Mouse (Mus musculus): ENCODE data around the gene Pnck. TPM values are rescaled to one million over a fixed set of nuclear protein-coding genes. Genes with fewer than 3 reads are reported as not detected.

Gene Pnck
- total and polyA plus RNA-seq, 3 experiments, result 0.11 TPM; not detected in 2

DNA sequence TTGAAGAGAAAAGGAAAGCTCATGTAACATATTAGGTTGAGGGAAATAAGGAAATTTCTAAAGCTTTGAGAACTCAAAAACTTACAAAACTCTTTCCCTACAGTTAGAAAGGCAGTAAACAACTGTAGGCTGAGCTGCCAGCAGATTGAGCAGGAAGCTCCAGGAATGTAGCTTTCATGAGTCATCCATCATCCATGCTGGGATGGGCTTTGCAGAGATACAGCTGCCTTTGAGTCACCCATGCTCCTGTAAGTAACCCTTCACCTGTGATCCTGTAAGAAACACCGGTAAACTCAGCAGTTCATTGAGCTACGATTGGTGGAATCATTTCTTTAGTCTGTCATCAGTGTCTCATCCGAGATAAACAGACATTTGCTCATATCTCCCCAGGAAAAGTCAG lies 9.0 kb downstream of the Pnck start:
- Histone ChIP-seq H3K36me3 (ENCODE audit: control insufficient read depth in 1 of 2, insufficient read depth in 2 of 2, low read length in 2 of 2) (no peaks in the 10 kb centered on the region), H3K4me3 (ENCODE audit: control insufficient read depth in 1 of 2, insufficient read depth in 1 of 2, low read depth in 2 of 2, low read length in 2 of 2) (no peak overlapping the region), H3K27me3 (ENCODE audit: control insufficient read depth in 1 of 2, insufficient read depth in 2 of 2, low read length in 2 of 2) (no peaks in the 10 kb centered on the region), H3K27ac (ENCODE audit: control insufficient read depth, low read depth, low read length) (no peak overlapping the region), H3K4me1 (ENCODE audit: control insufficient read depth in 1 of 2, insufficient read depth in 2 of 2, low read length in 2 of 2) (peaks cover 0 to 3% of the 10 kb centered on the region in 2 experiments; a peak in 1 of 4 replicates), H3K9me3 (replicated peaks; ENCODE audit: insufficient read depth, low read length) (no peaks in the 10 kb centered on the region), H3K9ac (ENCODE audit: control insufficient read depth, low read depth, low read length, poor library complexity, severe bottlenecking) (no peak overlapping the region), H3K79me2 (ENCODE audit: control insufficient read depth, insufficient read depth, low read length, poor library complexity) (no peaks in the 10 kb centered on the region)
- TF ChIP-seq USF2 (IDR thresholded peaks at IDR 0.05; ENCODE audit: borderline replicate concordance in 1 of 2, insufficient read depth in 1 of 2, low read depth in 1 of 2, low read length in 2 of 2), result no peak
- no peak for TF ChIP-seq HCFC1 (IDR thresholded peaks at IDR 0.05; ENCODE audit: low read depth, low read length)
- TF ChIP-seq ELF1 (IDR thresholded peaks at IDR 0.05; ENCODE audit: low read depth, low read length), result no peak
- TF ChIP-seq EP300 (IDR thresholded peaks at IDR 0.05; ENCODE audit: low read depth in 1 of 2, low read length in 2 of 2), result no peak
- TF ChIP-seq TCF12 (IDR thresholded peaks at IDR 0.05; ENCODE audit: low read depth, low read length), result no peak
- no peak for TF ChIP-seq RAD21 (IDR thresholded peaks at IDR 0.05; ENCODE audit: low read depth, low read length)
- TF ChIP-seq SIN3A (IDR thresholded peaks at IDR 0.05; ENCODE audit: low read length), result no peak
- TF ChIP-seq MYB (IDR thresholded peaks at IDR 0.05; ENCODE audit: low read depth, low read length), result no peak
- TF ChIP-seq UBTF (IDR thresholded peaks at IDR 0.05; ENCODE audit: borderline replicate concordance, insufficient read depth, low read depth, low read length), result no peak
- TF ChIP-seq MEF2A (IDR thresholded peaks at IDR 0.05; ENCODE audit: extremely low read depth, insufficient replicate concordance, low read depth, low read length, poor library complexity, severe bottlenecking), result no peak
- TF ChIP-seq ZMIZ1 (IDR thresholded peaks at IDR 0.05; ENCODE audit: low read depth, low read length), result no peak
- no peak for TF ChIP-seq POLR2AphosphoS5 (IDR thresholded peaks at IDR 0.05; ENCODE audit: borderline replicate concordance, low read depth, low read length)
- TF ChIP-seq JUND (IDR thresholded peaks at IDR 0.05; ENCODE audit: low read depth, low read length), result no peak
- TF ChIP-seq GABPA (IDR thresholded peaks at IDR 0.05; ENCODE audit: low read depth, low read length), result no peak
- no peak for TF ChIP-seq TAL1 (IDR thresholded peaks at IDR 0.05; ENCODE audit: low read length)
- no peak for TF ChIP-seq E2F4 (IDR thresholded peaks at IDR 0.05; ENCODE audit: borderline replicate concordance, low read depth, low read length)
- TF ChIP-seq USF1 (IDR thresholded peaks at IDR 0.05; ENCODE audit: low read depth, low read length), result no peak
- TF ChIP-seq CTCF (IDR thresholded peaks at IDR 0.05 in 2 of 3, conservative IDR thresholded peaks at IDR 0.05 in 1 of 3; ENCODE audit: control insufficient read depth in 1 of 3, insufficient read depth in 1 of 3, low read depth in 2 of 3, low read length in 3 of 3, poor library complexity in 1 of 3, severe bottlenecking in 1 of 3), result no peak
- no peak for TF ChIP-seq ETS1 (IDR thresholded peaks at IDR 0.05; ENCODE audit: low read depth, low read length)
- no peak for DNase-seq (ENCODE audit: low read depth, low spot score)

DNA sequence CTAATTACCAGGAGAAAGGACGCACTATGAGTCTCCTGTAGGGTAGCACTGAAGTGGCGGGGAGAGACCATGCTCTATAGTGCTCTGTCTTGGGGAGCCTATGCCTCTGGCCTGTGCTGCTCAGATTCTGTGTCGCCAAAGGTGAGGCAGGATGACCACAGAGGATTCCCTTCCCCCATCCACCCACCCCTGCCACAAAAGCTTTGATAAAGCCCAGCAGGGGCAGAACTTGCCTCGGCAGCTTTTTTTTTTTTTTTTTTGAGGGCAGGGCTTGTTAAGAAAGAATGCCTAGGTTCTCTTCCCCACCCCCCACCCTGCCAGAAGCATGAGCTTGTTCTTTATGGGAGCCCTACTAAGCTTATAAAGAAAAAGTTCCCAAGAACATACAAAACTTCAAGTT lies 14.8 kb downstream of the Pnck start:
- no peak for DNase-seq (ENCODE audit: low read depth, low spot score)
- no peaks in the 10 kb centered on the region for H3K4me1 ChIP-seq (ENCODE audit: control insufficient read depth in 1 of 2, insufficient read depth in 2 of 2, low read length in 2 of 2)
- H3K27me3 ChIP-seq (ENCODE audit: control insufficient read depth in 1 of 2, insufficient read depth in 2 of 2, low read length in 2 of 2), result no peaks in the 10 kb centered on the region
- no peaks in the 10 kb centered on the region for H3K9me3 ChIP-seq (replicated peaks; ENCODE audit: insufficient read depth, low read length)
- H3K36me3 ChIP-seq (ENCODE audit: control insufficient read depth in 1 of 2, insufficient read depth in 2 of 2, low read length in 2 of 2), result no peaks in the 10 kb centered on the region
- no peaks in the 10 kb centered on the region for H3K79me2 ChIP-seq (ENCODE audit: control insufficient read depth, insufficient read depth, low read length, poor library complexity)
- H3K9ac ChIP-seq (ENCODE audit: control insufficient read depth, low read depth, low read length, poor library complexity, severe bottlenecking), result no peak overlapping the region
- no peak overlapping the region for H3K4me3 ChIP-seq (ENCODE audit: control insufficient read depth in 1 of 2, insufficient read depth in 1 of 2, low read depth in 2 of 2, low read length in 2 of 2)
- TF ChIP-seq RCOR1 (IDR thresholded peaks at IDR 0.05; ENCODE audit: low read depth, low read length) (no peak), ZNF384 (IDR thresholded peaks at IDR 0.05; ENCODE audit: low read depth, low read length) (0 out of 2 replicates have a peak, but pooled peaks have one; percentile 30)
- H3K27ac ChIP-seq (ENCODE audit: control insufficient read depth, low read depth, low read length), result no peak overlapping the region

Data from MEL (cell line).